11 mouse cellular contexts compared by ENCODE assay signal in genomic region chr2:160871310-160871709, GRCm38 (mm10). TPM values are rescaled to one million over a fixed set of nuclear protein-coding genes. Genes with fewer than 3 reads are reported as not detected.
DNase-seq lines count a peak whose midpoint lies in the region; ATAC-seq lines count a peak whose summit lies in the region.
"Had no signal": no experiment of that assay in that cellular context is flagged by ENCODE, and none has a peak within 500 bp of the region (broad histone marks: within the 10 kb centered on the region; RNA-seq: fewer than 3 reads in every experiment).

No protein-coding gene starts in this region.

- no peak for DNase-seq in heart, postnatal 10 days
- DNase-seq in lung, postnatal 25 days (ENCODE audit: low spot score) = no peak
- no peak for DNase-seq in left cerebral cortex, postnatal 36 days (ENCODE audit: low spot score in 2 of 2)
- DNase-seq: thymus, postnatal 36 days had no signal

- ATAC-seq in heart, embryonic 14.5 days (ENCODE audit: insufficient number of reproducible peaks, insufficient read depth, low FRiP score, low read depth) = no peak
- no peak for ATAC-seq in lung, embryonic 15.5 days (ENCODE audit: borderline replicate concordance, extremely low read depth, low FRiP score, low TSS enrichment)
- ATAC-seq in forebrain, embryonic 15.5 days (replicated peaks) = no peak
- ATAC-seq in midbrain, embryonic 15.5 days (replicated peaks) = no peak
- ATAC-seq in CD4-positive, CD25-positive, alpha-beta regulatory T cell, adult 4 months = no peak

- H3K9me3 ChIP-seq in heart, embryonic 14.5 days (ENCODE audit: control insufficient read depth, low read length) = peaks cover 4% of the 10 kb centered on the region
- no peaks in the 10 kb centered on the region for H3K9me3 ChIP-seq in lung, embryonic 15.5 days
- H3K9me3 ChIP-seq in forebrain, embryonic 15.5 days = no peaks in the 10 kb centered on the region
- H3K9me3 ChIP-seq in midbrain, embryonic 15.5 days = no peaks in the 10 kb centered on the region

- H3K27ac ChIP-seq in heart, embryonic 14.5 days (replicated peaks in 1 of 2; ENCODE audit: control insufficient read depth in 1 of 2, insufficient read depth in 1 of 2, low read depth in 2 of 2, low read length in 2 of 2) = no peak overlapping the region
- no peak overlapping the region for H3K27ac ChIP-seq in lung, embryonic 15.5 days
- no peak overlapping the region for H3K27ac ChIP-seq in forebrain, embryonic 15.5 days (replicated peaks)
- no peak overlapping the region for H3K27ac ChIP-seq in midbrain, embryonic 15.5 days
- H3K27ac ChIP-seq: limb, embryonic 12.5 days had no signal

- peaks cover 3 to 11% of the 10 kb centered on the region in 2 experiments for H3K4me1 ChIP-seq in heart, embryonic 14.5 days (ENCODE audit: control insufficient read depth in 2 of 2, insufficient read depth in 2 of 2, low read length in 2 of 2)
- peaks cover 12% of the 10 kb centered on the region; the same call in 1 of the 2 replicates for H3K4me1 ChIP-seq in lung, embryonic 15.5 days
- H3K4me1 ChIP-seq in forebrain, embryonic 15.5 days = peaks cover 17% of the 10 kb centered on the region
- peaks cover 27% of the 10 kb centered on the region for H3K4me1 ChIP-seq in midbrain, embryonic 15.5 days
- H3K4me1 ChIP-seq: limb, embryonic 12.5 days had no signal

- H3K4me2 ChIP-seq in heart, embryonic 14.5 days (ENCODE audit: low read length) = no peak overlapping the region; the same call in 1 of the 2 replicates
- H3K4me2 ChIP-seq in lung, embryonic 15.5 days = peak overlapping the region; percentile 17; the same call in 1 of the 2 replicates
- H3K4me2 ChIP-seq in forebrain, embryonic 15.5 days (replicated peaks) = peak overlapping the region; percentile 27
- H3K4me2 ChIP-seq in midbrain, embryonic 15.5 days = peak overlapping the region; percentile 37

- no peaks in the 10 kb centered on the region for H3K36me3 ChIP-seq in heart, embryonic 14.5 days (ENCODE audit: control insufficient read depth, insufficient read depth, low read length)
- no peaks in the 10 kb centered on the region for H3K36me3 ChIP-seq in lung, embryonic 15.5 days
- H3K36me3 ChIP-seq in forebrain, embryonic 15.5 days = no peaks in the 10 kb centered on the region
- H3K36me3 ChIP-seq in midbrain, embryonic 15.5 days (replicated peaks) = no peaks in the 10 kb centered on the region
- H3K36me3 ChIP-seq: limb, embryonic 12.5 days had no signal

- H3K4me3 ChIP-seq in heart, embryonic 14.5 days (ENCODE audit: control insufficient read depth in 1 of 2, insufficient read depth in 1 of 2, low read depth in 1 of 2, low read length in 2 of 2) = no peak overlapping the region
- no peak overlapping the region for H3K4me3 ChIP-seq in lung, embryonic 15.5 days
- peak overlapping the region; percentile 20 for H3K4me3 ChIP-seq in forebrain, embryonic 15.5 days
- H3K4me3 ChIP-seq in midbrain, embryonic 15.5 days = peak overlapping the region; percentile 4; the same call in 1 of the 2 replicates

- no peaks in the 10 kb centered on the region for H3K27me3 ChIP-seq in heart, embryonic 14.5 days (ENCODE audit: control insufficient read depth, insufficient read depth, low read length)
- H3K27me3 ChIP-seq in lung, embryonic 15.5 days = no peaks in the 10 kb centered on the region
- no peaks in the 10 kb centered on the region for H3K27me3 ChIP-seq in forebrain, embryonic 15.5 days
- H3K27me3 ChIP-seq in midbrain, embryonic 15.5 days (replicated peaks) = no peaks in the 10 kb centered on the region
- H3K27me3 ChIP-seq: CH12.LX; limb, embryonic 12.5 days had no signal

- intact Hi-C loops in heart, postnatal 10 days (cut with DNase I) = no loop called here
- intact Hi-C loops in left cerebral cortex, postnatal 36 days (cut with DNase I) = loop anchor here (5.0 kb wide), 2 partner anchors 64 to 139 kb away; partner anchors contain the start of gene Plcg1

- WGBS in heart, embryonic 14.5 days = 86% methylated on average over 3 of the region's 3 CpGs
- 76% methylated on average over 3 of the region's 3 CpGs for WGBS in lung, embryonic 15.5 days
- 74% methylated on average over 3 of the region's 3 CpGs for WGBS in forebrain, embryonic 15.5 days
- whole genome bisulfite sequencing in midbrain, embryonic 15.5 days = 83% methylated on average over 3 of the region's 3 CpGs

- peak overlapping the region; percentile 16; the same call in 1 of the 2 replicates for H3K9ac ChIP-seq in heart, embryonic 14.5 days (ENCODE audit: low read length)
- no peak overlapping the region for H3K9ac ChIP-seq in lung, embryonic 15.5 days
- H3K9ac ChIP-seq in forebrain, embryonic 15.5 days (replicated peaks) = peak overlapping the region; percentile 15; the same call in 1 of the 2 replicates
- H3K9ac ChIP-seq in midbrain, embryonic 15.5 days = no peak overlapping the region

RNA-seq across cellular contexts. Expression of gene Zhx3, which starts 1.5 kb away (rescaled TPM):
- polyA plus RNA-seq in heart, embryonic 14.5 days (2014; fragmentation: Nextera tagmentation; extraction: Ambion mirVana) = 6.7 and 6.8 TPM in 2 replicates
- total RNA-seq in heart, postnatal 10 days (2021) = 10 to 100 TPM; 39.1 to 56.8 TPM
- polyA plus RNA-seq in lung, embryonic 15.5 days (2015; fragmentation: Nextera tagmentation; extraction: Ambion mirVana) = 11.5 and 12.1 TPM in 2 replicates
- polyA plus RNA-seq in forebrain, embryonic 15.5 days (2015; fragmentation: Nextera tagmentation; extraction: Ambion mirVana) = 19.7 and 21.1 TPM in 2 replicates
- polyA plus RNA-seq in midbrain, embryonic 15.5 days (2015; fragmentation: Nextera tagmentation; extraction: Ambion mirVana) = 22.3 and 22.5 TPM in 2 replicates
- total RNA-seq in left cerebral cortex, postnatal 36 days (2021) = 10 to 100 TPM; 63.4 to 84.0 TPM
- polyA plus RNA-seq in CD4-positive, CD25-positive, alpha-beta regulatory T cell, adult 4 months (2017; shearing (Covaris generic)) = 10 to 100 TPM in 1 of 2 experiments, 1 to 10 TPM in 1; 8.3 to 11.5 TPM

RNA-seq across cellular contexts. Expression of gene Lpin3, which starts 9.2 kb away (rescaled TPM):
- 0.78 and 0.82 TPM in 2 replicates for polyA plus RNA-seq in heart, embryonic 14.5 days (2014; fragmentation: Nextera tagmentation; extraction: Ambion mirVana)
- 1 to 10 TPM; 2.3 to 5.1 TPM for total RNA-seq in heart, postnatal 10 days (2021)
- polyA plus RNA-seq in lung, embryonic 15.5 days (2015; fragmentation: Nextera tagmentation; extraction: Ambion mirVana) = 3.2 and 3.6 TPM in 2 replicates
- polyA plus RNA-seq in forebrain, embryonic 15.5 days (2015; fragmentation: Nextera tagmentation; extraction: Ambion mirVana) = 0.13 and 0.15 TPM in 2 replicates
- 0.36 and 0.59 TPM in 2 replicates for polyA plus RNA-seq in midbrain, embryonic 15.5 days (2015; fragmentation: Nextera tagmentation; extraction: Ambion mirVana)
- 1 to 10 TPM in 1 of 2 experiments, under 1 TPM in 1; 0.79 to 1.4 TPM for total RNA-seq in left cerebral cortex, postnatal 36 days (2021)
- polyA plus RNA-seq in CD4-positive, CD25-positive, alpha-beta regulatory T cell, adult 4 months (2017; shearing (Covaris generic)) = 1 to 10 TPM in 1 of 2 experiments, under 1 TPM in 1; 0.55 to 1.4 TPM

RNA-seq across cellular contexts. Expression of gene Emilin3, which starts 40.8 kb away (rescaled TPM):
- polyA plus RNA-seq in heart, embryonic 14.5 days (2014; fragmentation: Nextera tagmentation; extraction: Ambion mirVana) = 0.75 and 1.2 TPM in 2 replicates
- total RNA-seq in heart, postnatal 10 days (2021) = 10 to 100 TPM; 13.0 to 14.5 TPM
- 11.7 and 15.5 TPM in 2 replicates for polyA plus RNA-seq in lung, embryonic 15.5 days (2015; fragmentation: Nextera tagmentation; extraction: Ambion mirVana)
- 0.29 and 0.34 TPM in 2 replicates for polyA plus RNA-seq in forebrain, embryonic 15.5 days (2015; fragmentation: Nextera tagmentation; extraction: Ambion mirVana)
- 0.87 and 1.1 TPM in 2 replicates for polyA plus RNA-seq in midbrain, embryonic 15.5 days (2015; fragmentation: Nextera tagmentation; extraction: Ambion mirVana)
- under 1 TPM in 1 of 2 experiments, not detected in 1; 0.27 TPM for total RNA-seq in left cerebral cortex, postnatal 36 days (2021)
- not detected for polyA plus RNA-seq in CD4-positive, CD25-positive, alpha-beta regulatory T cell, adult 4 months (2017; shearing (Covaris generic))
- total RNA-seq: CH12.LX had no signal

Comparison
In these comparisons a context has a peak if more than half of its experiments do, and no peak if none do; other contexts are left out.
1. H3K4me3 ChIP-seq: peak in forebrain, embryonic 15.5 days (single experiment) and midbrain, embryonic 15.5 days (single experiment); none in heart, embryonic 14.5 days (0 of 2) and lung, embryonic 15.5 days (single experiment).
2. H3K9ac ChIP-seq: peak in heart, embryonic 14.5 days (single experiment) and forebrain, embryonic 15.5 days (single experiment); none in lung, embryonic 15.5 days (single experiment) and midbrain, embryonic 15.5 days (single experiment).